Mouse (Mus musculus): ENCODE results near the gene Ppara. TPM values are rescaled to one million over a fixed set of nuclear protein-coding genes. Genes with fewer than 3 reads are reported as not detected.

The Ppara gene
- total RNA-seq, 1 experiment from 2014 or later, result not detected

GRCm38 (mm10) chr15:85746671-85747070 lies 11.9 kb downstream of the Ppara start:
- no peak for ATAC-seq (replicated peaks; ENCODE audit: insufficient number of reproducible peaks, low FRiP score, low TSS enrichment, poor library complexity, severe bottlenecking)

GRCm38 (mm10) chr15:85747951-85748350 lies 13.2 kb downstream of the Ppara start:
- no peak for ATAC-seq (replicated peaks; ENCODE audit: insufficient number of reproducible peaks, low FRiP score, low TSS enrichment, poor library complexity, severe bottlenecking)

GRCm38 (mm10) chr15:85748466-85748865 lies 13.7 kb downstream of the Ppara start:
- no peak for ATAC-seq (replicated peaks; ENCODE audit: insufficient number of reproducible peaks, low FRiP score, low TSS enrichment, poor library complexity, severe bottlenecking)

GRCm38 (mm10) chr15:85749141-85749540 lies 14.4 kb downstream of the Ppara start:
- 0 out of 2 replicates have a peak, but pooled peaks have one; percentile 17 for ATAC-seq (replicated peaks; ENCODE audit: insufficient number of reproducible peaks, low FRiP score, low TSS enrichment, poor library complexity, severe bottlenecking)

- no peak for ATAC-seq (replicated peaks; ENCODE audit: insufficient number of reproducible peaks, low FRiP score, low TSS enrichment, poor library complexity, severe bottlenecking)
Measured at GRCm38 (mm10) chr15:85750115-85750514, 15.3 kb downstream of the Ppara start.

- no peak for ATAC-seq (replicated peaks; ENCODE audit: insufficient number of reproducible peaks, low FRiP score, low TSS enrichment, poor library complexity, severe bottlenecking)
Measured at GRCm38 (mm10) chr15:85752655-85753054, 17.9 kb downstream of the Ppara start.

GRCm38 (mm10) chr15:85754033-85754650 lies 19.4 kb downstream of the Ppara start:
- ATAC-seq (replicated peaks; ENCODE audit: insufficient number of reproducible peaks, low FRiP score, low TSS enrichment, poor library complexity, severe bottlenecking), result no peak

GRCm38 (mm10) chr15:85755214-85755613 lies 20.4 kb downstream of the Ppara start:
- ATAC-seq (replicated peaks; ENCODE audit: insufficient number of reproducible peaks, low FRiP score, low TSS enrichment, poor library complexity, severe bottlenecking), result no peak

- ATAC-seq (replicated peaks; ENCODE audit: insufficient number of reproducible peaks, low FRiP score, low TSS enrichment, poor library complexity, severe bottlenecking), result no peak
Measured at GRCm38 (mm10) chr15:85756611-85757010, 21.8 kb downstream of the Ppara start.

GRCm38 (mm10) chr15:85757768-85758167 lies 23.0 kb downstream of the Ppara start:
- no peak for ATAC-seq (replicated peaks; ENCODE audit: insufficient number of reproducible peaks, low FRiP score, low TSS enrichment, poor library complexity, severe bottlenecking)

GRCm38 (mm10) chr15:85762761-85763160 lies 28.0 kb downstream of the Ppara start:
- ATAC-seq (replicated peaks; ENCODE audit: insufficient number of reproducible peaks, low FRiP score, low TSS enrichment, poor library complexity, severe bottlenecking), result no peak

- no peak for ATAC-seq (replicated peaks; ENCODE audit: insufficient number of reproducible peaks, low FRiP score, low TSS enrichment, poor library complexity, severe bottlenecking)
Measured at GRCm38 (mm10) chr15:85765022-85765421, 30.2 kb downstream of the Ppara start.

GRCm38 (mm10) chr15:85766677-85767076 lies 31.9 kb downstream of the Ppara start:
- no peak for ATAC-seq (replicated peaks; ENCODE audit: insufficient number of reproducible peaks, low FRiP score, low TSS enrichment, poor library complexity, severe bottlenecking)

- ATAC-seq (replicated peaks; ENCODE audit: insufficient number of reproducible peaks, low FRiP score, low TSS enrichment, poor library complexity, severe bottlenecking), result no peak
Measured at GRCm38 (mm10) chr15:85768991-85769390, 34.2 kb downstream of the Ppara start.

GRCm38 (mm10) chr15:85771306-85772121 lies 36.7 kb downstream of the Ppara start:
- no peak for ATAC-seq (replicated peaks; ENCODE audit: insufficient number of reproducible peaks, low FRiP score, low TSS enrichment, poor library complexity, severe bottlenecking)

GRCm38 (mm10) chr15:85772146-85772740 lies 37.5 kb downstream of the Ppara start:
- ATAC-seq (replicated peaks; ENCODE audit: insufficient number of reproducible peaks, low FRiP score, low TSS enrichment, poor library complexity, severe bottlenecking), result no peak

- ATAC-seq (replicated peaks; ENCODE audit: insufficient number of reproducible peaks, low FRiP score, low TSS enrichment, poor library complexity, severe bottlenecking), result no peak
Measured at GRCm38 (mm10) chr15:85774419-85774818, 39.6 kb downstream of the Ppara start.

GRCm38 (mm10) chr15:85775001-85775400 lies 40.2 kb downstream of the Ppara start:
- no peak for ATAC-seq (replicated peaks; ENCODE audit: insufficient number of reproducible peaks, low FRiP score, low TSS enrichment, poor library complexity, severe bottlenecking)

- no peak for ATAC-seq (replicated peaks; ENCODE audit: insufficient number of reproducible peaks, low FRiP score, low TSS enrichment, poor library complexity, severe bottlenecking)
Measured at GRCm38 (mm10) chr15:85776241-85776640, 41.5 kb downstream of the Ppara start.

- no peak for ATAC-seq (replicated peaks; ENCODE audit: insufficient number of reproducible peaks, low FRiP score, low TSS enrichment, poor library complexity, severe bottlenecking)
Measured at GRCm38 (mm10) chr15:85776771-85777170, 42.0 kb downstream of the Ppara start.

Measured in monocyte, adult 5-6 weeks (primary cell).